8 mouse cellular contexts compared by ENCODE assay signal in the genomic region with DNA sequence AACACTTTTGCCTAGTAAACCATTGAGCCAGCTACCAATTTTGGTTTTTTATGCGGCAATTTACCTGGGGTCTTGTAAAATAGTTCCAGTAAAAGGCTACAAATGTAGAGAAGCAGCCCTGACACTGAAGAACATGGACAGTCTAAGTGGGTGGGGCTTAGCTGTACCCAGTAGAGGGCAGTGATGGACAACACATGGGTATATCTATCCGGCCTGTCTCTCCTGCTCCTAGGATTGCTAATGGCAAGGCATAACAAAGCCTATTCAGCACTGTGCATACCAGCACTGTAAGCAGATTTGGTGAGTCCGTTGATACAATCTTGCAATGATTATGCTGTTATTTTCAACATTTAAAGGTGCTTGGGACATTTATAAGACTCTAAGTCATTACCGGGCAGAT. TPM values are rescaled to one million over a fixed set of nuclear protein-coding genes. Genes with fewer than 3 reads are reported as not detected.
DNase-seq lines count a peak whose midpoint lies in the region; ATAC-seq and TF ChIP-seq lines count a peak whose summit lies in the region.

No protein-coding gene starts in this region.

- H3K79me2 ChIP-seq in heart, adult 2 months (replicated peaks; ENCODE audit: control insufficient read depth, insufficient read depth, low read length), result no peaks in the 10 kb centered on the region

- H3K4me1 ChIP-seq in heart, adult 2 months (ENCODE audit: control insufficient read depth, insufficient read depth, low read length), result no peaks in the 10 kb centered on the region
- H3K4me1 ChIP-seq in heart, embryonic 10.5 days, result 0 out of 2 replicates have a peak, but pooled peaks cover 6% of the 10 kb centered on the region
- no peaks in the 10 kb centered on the region for H3K4me1 ChIP-seq in embryonic facial prominence, embryonic 12.5 days
- no peaks in the 10 kb centered on the region for H3K4me1 ChIP-seq in intestine, embryonic 15.5 days (replicated peaks)
- 0 out of 2 replicates have a peak, but pooled peaks cover 2% of the 10 kb centered on the region for H3K4me1 ChIP-seq in liver, postnatal 0 days (ENCODE audit: insufficient read depth)

- peak; percentile 61; the same call in 1 of the 2 replicates for ATAC-seq in embryonic facial prominence, embryonic 12.5 days (ENCODE audit: insufficient number of reproducible peaks, insufficient read depth, low FRiP score, low TSS enrichment)
- ATAC-seq in intestine, embryonic 15.5 days, result peak; percentile 91
- ATAC-seq in liver, postnatal 0 days, result peak; percentile 82

- peak; percentile 76 for TF ChIP-seq CTCF in heart, adult 2 months (IDR thresholded peaks at IDR 0.05)
- peak; percentile 92 for TF ChIP-seq CTCF in liver, postnatal 0 days (IDR thresholded peaks at IDR 0.05; ENCODE audit: low read depth)

- TF ChIP-seq POLR2A in heart, adult 2 months (IDR thresholded peaks at IDR 0.05; ENCODE audit: insufficient read depth, low read depth, low read length), result no peak

- no peaks in the 10 kb centered on the region for H3K36me3 ChIP-seq in heart, adult 2 months (ENCODE audit: control insufficient read depth, insufficient read depth, low read length)
- H3K36me3 ChIP-seq in heart, embryonic 10.5 days, result no peaks in the 10 kb centered on the region
- H3K36me3 ChIP-seq in embryonic facial prominence, embryonic 12.5 days, result no peaks in the 10 kb centered on the region
- H3K36me3 ChIP-seq in intestine, embryonic 15.5 days, result no peaks in the 10 kb centered on the region
- H3K36me3 ChIP-seq in liver, postnatal 0 days (replicated peaks; ENCODE audit: insufficient read depth, low read length), result no peaks in the 10 kb centered on the region

- peak in 1 of 2 experiments; percentile 35 for DNase-seq in heart, adult 2 months
- no peak for DNase-seq in heart, embryonic 10.5 days (ENCODE audit: low spot score)
- DNase-seq in MN1 (ENCODE audit: low spot score), result peak; percentile 14
- DNase-seq in liver, postnatal 0 days, result peak; percentile 64
- peak; percentile 57 for DNase-seq in retina, adult 2 months (ENCODE audit: low read depth, low spot score)
- no peak for DNase-seq in thymus, postnatal 0 days (ENCODE audit: low spot score)

- no peak overlapping the region for H3K4me2 ChIP-seq in embryonic facial prominence, embryonic 12.5 days (replicated peaks)
- H3K4me2 ChIP-seq in intestine, embryonic 15.5 days (replicated peaks), result no peak overlapping the region
- H3K4me2 ChIP-seq in liver, postnatal 0 days (ENCODE audit: low read depth, low read length), result no peak overlapping the region

- no peak overlapping the region for H3K27ac ChIP-seq in heart, adult 2 months
- H3K27ac ChIP-seq in heart, embryonic 10.5 days, result no peak overlapping the region
- H3K27ac ChIP-seq in embryonic facial prominence, embryonic 12.5 days, result no peak overlapping the region
- H3K27ac ChIP-seq in intestine, embryonic 15.5 days, result no peak overlapping the region
- H3K27ac ChIP-seq in liver, postnatal 0 days (ENCODE audit: low read depth), result no peak overlapping the region

- H3K27me3 ChIP-seq in heart, adult 2 months (ENCODE audit: control insufficient read depth, insufficient read depth, low read length), result no peaks in the 10 kb centered on the region
- no peaks in the 10 kb centered on the region for H3K27me3 ChIP-seq in heart, embryonic 10.5 days (ENCODE audit: insufficient read depth, poor library complexity, severe bottlenecking)
- H3K27me3 ChIP-seq in embryonic facial prominence, embryonic 12.5 days, result no peaks in the 10 kb centered on the region
- H3K27me3 ChIP-seq in intestine, embryonic 15.5 days (replicated peaks), result no peaks in the 10 kb centered on the region
- no peaks in the 10 kb centered on the region for H3K27me3 ChIP-seq in liver, postnatal 0 days (ENCODE audit: insufficient read depth, low read length)

- no peak overlapping the region for H3K9ac ChIP-seq in heart, adult 2 months (ENCODE audit: low read depth, low read length)
- no peak overlapping the region for H3K9ac ChIP-seq in embryonic facial prominence, embryonic 12.5 days
- no peak overlapping the region for H3K9ac ChIP-seq in intestine, embryonic 15.5 days
- no peak overlapping the region for H3K9ac ChIP-seq in liver, postnatal 0 days (replicated peaks)

- H3K4me3 ChIP-seq in heart, adult 2 months, result no peak overlapping the region
- H3K4me3 ChIP-seq in heart, embryonic 10.5 days, result no peak overlapping the region
- no peak overlapping the region for H3K4me3 ChIP-seq in embryonic facial prominence, embryonic 12.5 days
- no peak overlapping the region for H3K4me3 ChIP-seq in intestine, embryonic 15.5 days (replicated peaks)
- H3K4me3 ChIP-seq in liver, postnatal 0 days (ENCODE audit: low read depth, low read length), result no peak overlapping the region

- intact Hi-C loops in heart, adult 2 months (cut with DNase I), result loop anchor here (1.0 to 10.0 kb wide), 3 partner anchors 33 to 184 kb away; a partner anchor contains a TSS

- TF ChIP-seq EP300 in heart, adult 2 months (IDR thresholded peaks at IDR 0.05; ENCODE audit: insufficient read depth, low read depth, low read length), result no peak
- no peak for TF ChIP-seq EP300 in liver, postnatal 0 days (IDR thresholded peaks at IDR 0.05; ENCODE audit: low read depth)

- no peaks in the 10 kb centered on the region for H3K9me3 ChIP-seq in heart, embryonic 10.5 days
- H3K9me3 ChIP-seq in embryonic facial prominence, embryonic 12.5 days, result no peaks in the 10 kb centered on the region
- H3K9me3 ChIP-seq in intestine, embryonic 15.5 days, result no peaks in the 10 kb centered on the region
- H3K9me3 ChIP-seq in liver, postnatal 0 days (ENCODE audit: low read length), result no peaks in the 10 kb centered on the region

- WGBS in heart, adult 2 months, result 48% methylated on average over 4 of the region's 4 CpGs
- 41% methylated on average over 4 of the region's 4 CpGs for WGBS in heart, embryonic 10.5 days
- 45% methylated on average over 4 of the region's 4 CpGs for WGBS in embryonic facial prominence, embryonic 12.5 days
- WGBS in intestine, embryonic 15.5 days, result 44% methylated on average over 4 of the region's 4 CpGs
- WGBS in liver, postnatal 0 days (ENCODE audit: insufficient replicate concordance), result 48% methylated on average over 4 of the region's 4 CpGs

RNA-seq across cellular contexts. Expression of a gene that starts 12.4 kb away (rescaled TPM):
- 10 to 100 TPM; 11.8 to 18.6 TPM for total RNA-seq in heart, adult 2 months (2021)
- 25.7 and 26.4 TPM in 2 replicates for polyA plus RNA-seq in heart, adult 2 months (2012; rRNA removed)
- 42.3 and 58.6 TPM in 2 replicates for polyA plus RNA-seq in heart, embryonic 10.5 days (2016; fragmentation: Nextera tagmentation; extraction: Ambion mirVana)
- polyA plus RNA-seq in embryonic facial prominence, embryonic 12.5 days (2016; fragmentation: Nextera tagmentation; extraction: Ambion mirVana), result 87.6 and 89.7 TPM in 2 replicates
- 56.8 and 61.0 TPM in 2 replicates for polyA plus RNA-seq in intestine, embryonic 15.5 days (2015; fragmentation: Nextera tagmentation; extraction: Ambion mirVana)
- 22.0 and 24.9 TPM in 2 replicates for polyA plus RNA-seq in liver, postnatal 0 days (2015; fragmentation: Nextera tagmentation; extraction: Ambion mirVana)
- 58.5 and 65.0 TPM in 2 replicates for polyA plus RNA-seq in thymus, postnatal 0 days (2015; fragmentation: Nextera tagmentation; extraction: Ambion mirVana)

RNA-seq across cellular contexts. Expression of a gene that starts 34.6 kb away (rescaled TPM):
- 10 to 100 TPM; 27.1 to 32.4 TPM for total RNA-seq in heart, adult 2 months (2021)
- polyA plus RNA-seq in heart, adult 2 months (2012; rRNA removed), result 13.5 and 16.6 TPM in 2 replicates
- polyA plus RNA-seq in heart, embryonic 10.5 days (2016; fragmentation: Nextera tagmentation; extraction: Ambion mirVana), result 76.8 and 81.5 TPM in 2 replicates
- 57.1 and 57.7 TPM in 2 replicates for polyA plus RNA-seq in embryonic facial prominence, embryonic 12.5 days (2016; fragmentation: Nextera tagmentation; extraction: Ambion mirVana)
- 51.6 and 54.4 TPM in 2 replicates for polyA plus RNA-seq in intestine, embryonic 15.5 days (2015; fragmentation: Nextera tagmentation; extraction: Ambion mirVana)
- 80.4 and 85.0 TPM in 2 replicates for polyA plus RNA-seq in liver, postnatal 0 days (2015; fragmentation: Nextera tagmentation; extraction: Ambion mirVana)
- polyA plus RNA-seq in thymus, postnatal 0 days (2015; fragmentation: Nextera tagmentation; extraction: Ambion mirVana), result 6.6 and 9.3 TPM in 2 replicates

Comparison
In these comparisons a context has a peak if more than half of its experiments do, and no peak if none do; other contexts are left out.
1. DNase-seq: peak in MN1 (single experiment), liver, postnatal 0 days (single experiment) and retina, adult 2 months (single experiment); none in heart, embryonic 10.5 days (single experiment) and thymus, postnatal 0 days (single experiment).
2. Peak in every context shown above with its lines, with median percentiles within 50 percentile points of each other: ATAC-seq.